Mouse (Mus musculus): ENCODE results near the gene Mmp25. TPM values are rescaled to one million over a fixed set of nuclear protein-coding genes. Genes with fewer than 3 reads are reported as not detected.

The Mmp25 gene
- polyA plus RNA-seq, 1 experiment, result not detected

DNA sequence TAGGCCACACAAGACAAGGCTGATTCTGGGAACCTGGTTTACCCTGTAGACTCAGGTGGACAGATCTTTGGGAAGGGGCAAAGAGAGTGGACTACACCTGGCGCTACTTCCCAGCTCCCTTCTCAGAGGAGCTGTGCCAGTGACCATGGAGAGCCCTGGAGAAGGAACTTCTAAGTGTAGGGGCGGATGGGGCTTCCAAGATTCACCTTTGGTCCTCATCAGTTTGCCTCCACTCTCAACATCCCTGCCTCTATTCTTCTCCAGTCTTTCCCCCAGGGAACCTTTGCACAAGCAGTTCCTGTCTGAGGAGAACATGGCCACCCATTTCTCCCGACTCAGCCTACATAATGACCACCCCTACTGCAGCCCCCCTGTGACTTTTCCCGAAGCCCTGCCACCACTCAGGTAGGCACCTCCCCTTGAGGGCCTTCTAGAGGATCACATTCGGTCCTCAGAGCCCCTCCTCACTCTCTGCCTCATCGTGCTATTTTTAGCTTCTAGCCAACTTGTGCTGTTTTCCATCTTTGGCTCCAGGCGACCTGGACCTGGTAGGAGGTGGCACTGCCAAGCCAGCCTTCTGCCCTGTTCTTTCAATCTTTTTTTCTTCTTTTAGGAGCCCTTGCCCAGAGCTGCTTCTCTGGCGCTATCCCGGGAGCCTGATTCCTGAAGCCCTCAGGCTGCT, 29.3 kb upstream of the Mmp25 start:
- peak overlapping the region; percentile 99 for H3K4me2 ChIP-seq (ENCODE audit: low read depth)
- H3ac ChIP-seq (ENCODE audit: control insufficient read depth, insufficient read length), result peak overlapping the region; percentile 15
- peak overlapping the region; percentile 99 for H3K4me3 ChIP-seq
- peaks cover 34% of the 10 kb centered on the region for H3K79me2 ChIP-seq (ENCODE audit: control insufficient read depth, insufficient read depth)
- peaks cover 14% of the 10 kb centered on the region for H3K36me3 ChIP-seq (ENCODE audit: control insufficient read depth, insufficient read depth)
- TF ChIP-seq MYOD1 (IDR thresholded peaks at IDR 0.05; ENCODE audit: control insufficient read depth in 1 of 3, insufficient read length in 2 of 3, low read depth in 2 of 3) (no peak), REST (IDR thresholded peaks at IDR 0.05; ENCODE audit: insufficient read depth, insufficient read length) (no peak), POLR2A (IDR thresholded peaks at IDR 0.05; ENCODE audit: insufficient read length, low read depth) (peak; percentile 15), CEBPB (IDR thresholded peaks at IDR 0.05; ENCODE audit: insufficient read depth, poor library complexity, severe bottlenecking) (no peak)
- no peaks in the 10 kb centered on the region for H3K27me3 ChIP-seq (ENCODE audit: control insufficient read depth, insufficient read depth, insufficient read length)

GRCm38 (mm10) chr17:23673424-23674073, 28.5 kb upstream of the Mmp25 start, which contains the start of the genes Hcfc1r1 and Thoc6:
Gene Hcfc1r1, plus strand, starts transcription at chr17:23673596.
Gene Thoc6, minus strand, starts transcription at chr17:23673882.
- peak within 1 kb of the TSS; percentile 99 for H3K4me3 ChIP-seq
- no peaks in the 10 kb centered on the region for H3K27me3 ChIP-seq (ENCODE audit: control insufficient read depth, insufficient read depth, insufficient read length)
- no peak for TF ChIP-seq MYOD1 (IDR thresholded peaks at IDR 0.05; ENCODE audit: control insufficient read depth in 1 of 3, insufficient read length in 2 of 3, low read depth in 2 of 3)
- TF ChIP-seq REST (IDR thresholded peaks at IDR 0.05; ENCODE audit: insufficient read depth, insufficient read length), result no peak
- no peak for TF ChIP-seq SRF (IDR thresholded peaks at IDR 0.05; ENCODE audit: control insufficient read depth, insufficient read length, low read depth)
- peak; percentile 61 for TF ChIP-seq POLR2A (IDR thresholded peaks at IDR 0.05; ENCODE audit: insufficient read length, low read depth)
- 0 out of 2 replicates have a peak, but pooled peaks have one; percentile 32 for TF ChIP-seq CEBPB (IDR thresholded peaks at IDR 0.05; ENCODE audit: insufficient read depth, poor library complexity, severe bottlenecking)
- TF ChIP-seq USF1 (IDR thresholded peaks at IDR 0.05; ENCODE audit: low read depth), result peak; percentile 61
- no peak for TF ChIP-seq MYOG (IDR thresholded peaks at IDR 0.05; ENCODE audit: control insufficient read depth in 1 of 3, insufficient read depth in 1 of 3, insufficient read length in 2 of 3, low read depth in 2 of 3)
- no peak for TF ChIP-seq TCF3 (IDR thresholded peaks at IDR 0.05; ENCODE audit: insufficient read length, low read depth)
- no peak for TF ChIP-seq MAX (IDR thresholded peaks at IDR 0.05; ENCODE audit: low read depth)
- TF ChIP-seq TCF12 (IDR thresholded peaks at IDR 0.05; ENCODE audit: insufficient read depth, poor library complexity, severe bottlenecking), result no peak
- TF ChIP-seq POLR2AphosphoS2 (IDR thresholded peaks at IDR 0.05; ENCODE audit: insufficient read length, low read depth), result peak; percentile 83
- H3ac ChIP-seq (ENCODE audit: control insufficient read depth, insufficient read length), result peak within 1 kb of the TSS; percentile 15
- peaks cover 34% of the 10 kb centered on the region for H3K79me2 ChIP-seq (ENCODE audit: control insufficient read depth, insufficient read depth)
- H3K36me3 ChIP-seq (ENCODE audit: control insufficient read depth, insufficient read depth), result peaks cover 14% of the 10 kb centered on the region
- H3K4me2 ChIP-seq (ENCODE audit: low read depth), result peak within 1 kb of the TSS; percentile 99

- peak overlapping the region; percentile 99 for H3K4me2 ChIP-seq (ENCODE audit: low read depth)
Measured at GRCm38 (mm10) chr17:23672761-23673160, 27.7 kb upstream of the Mmp25 start.

DNA sequence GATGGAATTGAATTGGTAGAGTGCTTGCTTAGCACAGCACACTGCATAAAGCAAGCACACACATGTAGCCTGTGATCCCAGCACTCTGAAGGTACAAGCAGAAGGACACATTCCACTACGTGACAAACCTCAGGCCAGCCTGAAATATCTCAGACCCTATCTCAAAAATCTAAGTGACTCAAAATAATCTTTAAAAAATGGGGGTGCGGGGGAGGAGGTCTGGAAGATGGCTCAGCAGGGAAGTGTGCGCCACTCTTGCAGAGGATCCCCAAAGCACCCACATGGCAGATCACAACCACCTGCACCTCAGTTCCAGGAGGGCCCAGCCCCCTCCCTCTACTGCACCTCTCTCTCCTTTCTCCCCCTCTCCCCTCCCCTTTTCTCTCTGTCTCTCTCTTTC, 26.4 kb upstream of the Mmp25 start:
- TF ChIP-seq POLR2AphosphoS2 (IDR thresholded peaks at IDR 0.05; ENCODE audit: insufficient read length, low read depth), result peak; percentile 18
- no peak for TF ChIP-seq TCF12 (IDR thresholded peaks at IDR 0.05; ENCODE audit: insufficient read depth, poor library complexity, severe bottlenecking)

More at GRCm38 (mm10) chr17:23672761-23673160, 27.7 kb upstream of the Mmp25 start:
- Histone ChIP-seq H3K79me2 (ENCODE audit: control insufficient read depth, insufficient read depth) (peaks cover 34% of the 10 kb centered on the region), H3K36me3 (ENCODE audit: control insufficient read depth, insufficient read depth) (peaks cover 14% of the 10 kb centered on the region), H3K4me3 (peak overlapping the region; percentile 99), H3ac (ENCODE audit: control insufficient read depth, insufficient read length) (no peak overlapping the region), H3K27me3 (ENCODE audit: control insufficient read depth, insufficient read depth, insufficient read length) (no peaks in the 10 kb centered on the region)
- TF ChIP-seq POLR2A (IDR thresholded peaks at IDR 0.05; ENCODE audit: insufficient read length, low read depth), result no peak
- TF ChIP-seq MYOD1 (IDR thresholded peaks at IDR 0.05; ENCODE audit: control insufficient read depth in 1 of 3, insufficient read length in 2 of 3, low read depth in 2 of 3), result no peak
- TF ChIP-seq TCF3 (IDR thresholded peaks at IDR 0.05; ENCODE audit: insufficient read length, low read depth), result no peak
- TF ChIP-seq TCF12 (IDR thresholded peaks at IDR 0.05; ENCODE audit: insufficient read depth, poor library complexity, severe bottlenecking), result no peak
- no peak for TF ChIP-seq SRF (IDR thresholded peaks at IDR 0.05; ENCODE audit: control insufficient read depth, insufficient read length, low read depth)
- TF ChIP-seq MYOG (IDR thresholded peaks at IDR 0.05; ENCODE audit: control insufficient read depth in 1 of 3, insufficient read depth in 1 of 3, insufficient read length in 2 of 3, low read depth in 2 of 3), result no peak
- TF ChIP-seq CEBPB (IDR thresholded peaks at IDR 0.05; ENCODE audit: insufficient read depth, poor library complexity, severe bottlenecking), result no peak
- no peak for TF ChIP-seq E2F4 (IDR thresholded peaks at IDR 0.05; ENCODE audit: insufficient read depth)
- TF ChIP-seq USF1 (IDR thresholded peaks at IDR 0.05; ENCODE audit: low read depth), result no peak
- no peak for TF ChIP-seq POLR2AphosphoS2 (IDR thresholded peaks at IDR 0.05; ENCODE audit: insufficient read length, low read depth)
- no peak for TF ChIP-seq MAX (IDR thresholded peaks at IDR 0.05; ENCODE audit: low read depth)
- no peak for TF ChIP-seq REST (IDR thresholded peaks at IDR 0.05; ENCODE audit: insufficient read depth, insufficient read length)

More for the DNA sequence above, 26.4 kb upstream of the Mmp25 start:
- Histone ChIP-seq H3K4me3 (no peak overlapping the region), H3K36me3 (ENCODE audit: control insufficient read depth, insufficient read depth) (peaks cover 14% of the 10 kb centered on the region), H3ac (ENCODE audit: control insufficient read depth, insufficient read length) (no peak overlapping the region), H3K79me2 (ENCODE audit: control insufficient read depth, insufficient read depth) (peaks cover 31% of the 10 kb centered on the region), H3K4me2 (ENCODE audit: low read depth) (no peak overlapping the region), H3K27me3 (ENCODE audit: control insufficient read depth, insufficient read depth, insufficient read length) (no peaks in the 10 kb centered on the region)

Measured in myocyte (in vitro differentiated cells).